Mouse (Mus musculus): Measurements from ENCODE around the gene Gm6525.

GRCm38 (mm10) chr3:84199516-84199915, 25.6 kb downstream of the Gm6525 start:
- no peak for TF ChIP-seq POLR2A (IDR thresholded peaks at IDR 0.05; ENCODE audit: borderline replicate concordance, control insufficient read depth, low read depth, low read length)
- no peak for TF ChIP-seq CTCF (IDR thresholded peaks at IDR 0.05; ENCODE audit: control insufficient read depth, insufficient read depth, low read length)

All from bone marrow, adult 2 months (tissue).